Mouse (Mus musculus) embryonic fibroblast, embryonic 13.5 days (primary cell): ENCODE measurements around the gene Klf9.

Experiments
- CTCF ChIP-seq: IDR thresholded peaks from 2 replicates; pipeline ENCODE4 v1.5.1; 2011; ENCODE audit warnings: mild to moderate bottlenecking, control low read depth, low read length, moderate library complexity, borderline replicate concordance; ENCODE audit not compliant: insufficient read depth
- POLR2A ChIP-seq: IDR thresholded peaks from 2 replicates; pipeline ENCODE4 v1.6.1; 2011; ENCODE audit warnings: low read depth, mild to moderate bottlenecking, control low read depth, low read length, moderate library complexity

GRCm38 (mm10) chr19:23188986-23189385 is 48.0 kb downstream of the Klf9 start:
- TF ChIP-seq POLR2A (no peak), CTCF (no peak)
